Mouse (Mus musculus): ENCODE data around the gene Gm20388.

- TF ChIP-seq POLR2A (IDR thresholded peaks at IDR 0.05; ENCODE audit: borderline replicate concordance, control insufficient read depth, low read depth, low read length) = no peak
- TF ChIP-seq CTCF (IDR thresholded peaks at IDR 0.05; ENCODE audit: control insufficient read depth, insufficient read depth, low read length) = no peak
Measured at GRCm38 (mm10) chr8:122359111-122359775, 2448.6 kb downstream of the Gm20388 start.

Data from bone marrow, adult 2 months (tissue).